Mouse (Mus musculus): Measurements from ENCODE around the gene Src.
A peak's percentile ranks its signal among the peaks of the same experiment; 100 is the strongest.

Src gene

DNA sequence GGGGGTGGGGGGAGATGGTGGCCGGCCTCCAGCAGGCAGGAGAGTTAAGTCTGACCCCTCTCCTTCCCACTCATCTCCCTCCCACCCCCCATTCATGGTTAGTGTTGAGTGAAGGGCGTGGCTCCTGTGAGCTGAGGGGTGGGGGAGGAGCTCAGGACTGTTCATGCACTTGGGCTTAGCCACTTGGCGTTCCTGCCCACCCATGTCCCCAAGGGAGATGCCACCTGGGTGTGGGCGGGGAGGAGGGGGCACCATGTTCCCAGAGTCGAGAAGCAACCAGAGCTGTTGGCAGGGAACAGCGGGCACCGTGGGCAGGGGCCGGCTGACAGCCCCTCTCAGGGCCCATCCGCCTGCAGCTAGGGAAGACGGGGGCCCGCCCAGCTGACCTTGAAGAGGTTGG is 18.3 kb downstream of the Src start:
- no peak for DNase-seq (ENCODE audit: low read depth in 2 of 2, low spot score in 2 of 2)

DNA sequence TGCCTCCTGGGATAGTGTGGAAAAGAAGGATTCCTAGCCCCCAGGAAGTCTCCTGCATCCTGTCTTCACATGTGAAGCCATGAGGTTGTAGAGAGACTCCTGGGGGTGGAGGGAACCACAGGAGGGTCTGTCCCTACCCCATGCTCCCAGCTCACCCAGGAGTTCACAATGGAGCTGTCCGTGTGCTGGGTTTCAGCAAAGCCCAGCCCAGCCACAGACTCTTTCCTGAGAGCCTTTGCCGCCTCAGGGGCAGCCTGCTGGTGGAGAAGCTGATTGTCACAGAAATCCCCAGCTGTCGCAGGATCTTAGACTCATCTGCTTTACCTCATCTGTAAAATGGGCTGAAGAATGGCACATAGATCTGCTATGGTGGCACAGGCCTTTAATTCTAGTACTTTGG is 18.9 kb downstream of the Src start:
- no peak for DNase-seq (ENCODE audit: low read depth in 2 of 2, low spot score in 2 of 2)

DNA sequence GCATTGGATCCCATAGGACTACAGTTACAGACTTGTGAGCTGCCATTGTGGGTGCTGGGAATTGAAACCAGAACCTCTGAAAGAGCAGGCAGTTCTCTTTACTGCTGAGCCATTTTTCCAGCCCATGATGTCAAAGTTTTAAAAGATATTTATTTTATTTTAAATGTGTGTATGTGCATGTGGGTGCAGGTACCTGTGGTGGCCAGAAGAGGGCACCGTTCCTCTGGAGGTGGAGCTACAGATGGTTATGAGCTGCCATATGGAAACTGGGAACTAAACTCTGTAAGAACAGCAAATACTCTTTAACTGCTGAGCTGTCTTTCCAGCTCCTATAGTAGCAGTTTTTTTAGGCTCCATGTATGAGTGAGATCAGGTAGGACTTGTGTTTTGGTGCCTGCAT is 23.1 kb downstream of the Src start:
- no peak for DNase-seq (ENCODE audit: low read depth in 2 of 2, low spot score in 2 of 2)

DNA sequence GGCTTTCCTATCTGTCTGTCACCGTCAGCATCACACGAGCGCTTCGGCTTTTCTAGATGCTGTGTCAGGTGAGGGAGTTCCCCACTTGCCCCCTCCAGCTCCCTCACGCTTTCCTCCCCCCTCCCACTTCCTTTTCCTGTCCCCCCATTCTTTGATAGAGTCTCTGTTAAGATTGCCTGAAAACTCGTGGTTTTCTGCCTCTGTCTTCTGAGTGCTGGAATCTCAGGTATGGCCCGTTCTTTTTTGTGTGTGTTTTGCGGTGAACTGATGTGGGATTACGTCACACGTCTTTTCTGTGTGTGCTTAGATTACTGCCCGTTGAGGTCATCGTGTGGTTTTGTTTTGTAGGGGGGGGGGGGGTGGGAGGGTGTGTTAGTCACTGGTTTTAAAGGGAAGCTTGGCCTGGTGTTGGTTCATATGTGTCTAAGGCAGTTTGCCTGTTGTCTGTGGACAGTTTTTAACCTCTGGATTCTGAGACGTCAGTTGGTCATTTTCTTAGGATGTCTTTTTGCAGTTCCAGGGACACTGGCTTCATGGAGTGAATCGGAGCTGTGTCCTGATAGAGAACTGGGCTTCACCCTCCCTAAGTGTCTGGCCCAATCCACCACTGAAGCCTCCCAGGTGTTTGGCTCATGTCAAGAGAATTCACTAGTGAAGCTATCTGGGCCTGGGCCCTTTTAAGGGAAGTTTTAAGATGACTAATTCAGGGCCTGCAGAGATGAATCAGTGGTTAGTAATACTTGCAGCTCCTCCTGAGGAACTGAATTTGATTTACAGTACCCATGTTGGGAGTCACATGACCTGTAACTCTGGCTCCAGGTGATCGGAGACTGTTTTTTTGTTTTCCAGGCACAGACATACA is 29.3 kb downstream of the Src start:
- DNase-seq (ENCODE audit: low read depth in 2 of 2, low spot score in 2 of 2) = peak; percentile 59 to 66

DNA sequence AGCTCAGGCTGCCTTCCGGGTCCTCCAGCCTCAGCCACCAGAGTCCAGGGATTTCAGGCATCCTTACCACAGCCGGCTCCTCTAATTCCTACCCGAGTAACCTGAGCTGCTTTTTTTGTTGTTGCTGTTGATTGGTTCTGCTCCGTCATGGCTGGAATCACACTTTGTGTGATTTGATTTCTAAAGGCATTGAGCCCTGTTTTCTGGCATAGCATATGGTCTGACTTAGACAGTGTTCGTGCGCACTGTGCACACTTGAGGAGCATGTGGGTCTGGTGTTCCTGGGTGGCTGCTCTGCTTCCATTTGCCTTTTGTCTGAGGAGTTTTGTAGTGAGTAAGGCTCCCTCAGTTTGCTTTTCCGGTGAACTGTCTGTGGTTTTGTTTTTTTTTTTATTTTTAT is 30.1 kb downstream of the Src start:
- no peak for DNase-seq (ENCODE audit: low read depth in 2 of 2, low spot score in 2 of 2)

DNA sequence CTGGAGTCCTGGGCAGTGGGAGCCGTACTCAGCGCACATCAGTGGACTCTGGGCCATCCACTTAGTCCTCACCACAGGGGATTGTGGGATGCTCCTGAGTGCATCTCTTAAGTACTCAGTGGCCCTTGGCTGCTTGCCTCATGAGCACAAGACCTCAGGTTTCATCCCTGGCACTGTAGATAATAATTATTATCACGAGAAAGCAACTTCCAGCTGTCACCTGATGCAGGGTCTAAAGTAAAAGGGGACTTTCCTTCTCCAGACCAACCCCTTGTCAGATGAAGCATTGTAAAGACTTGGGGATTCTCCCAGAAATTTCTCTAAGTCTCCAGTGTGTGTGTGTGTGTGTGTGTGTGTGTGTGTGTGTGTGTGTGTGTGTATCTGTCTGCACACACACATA is 32.7 kb downstream of the Src start:
- DNase-seq (ENCODE audit: low read depth in 2 of 2, low spot score in 2 of 2) = no peak

DNA sequence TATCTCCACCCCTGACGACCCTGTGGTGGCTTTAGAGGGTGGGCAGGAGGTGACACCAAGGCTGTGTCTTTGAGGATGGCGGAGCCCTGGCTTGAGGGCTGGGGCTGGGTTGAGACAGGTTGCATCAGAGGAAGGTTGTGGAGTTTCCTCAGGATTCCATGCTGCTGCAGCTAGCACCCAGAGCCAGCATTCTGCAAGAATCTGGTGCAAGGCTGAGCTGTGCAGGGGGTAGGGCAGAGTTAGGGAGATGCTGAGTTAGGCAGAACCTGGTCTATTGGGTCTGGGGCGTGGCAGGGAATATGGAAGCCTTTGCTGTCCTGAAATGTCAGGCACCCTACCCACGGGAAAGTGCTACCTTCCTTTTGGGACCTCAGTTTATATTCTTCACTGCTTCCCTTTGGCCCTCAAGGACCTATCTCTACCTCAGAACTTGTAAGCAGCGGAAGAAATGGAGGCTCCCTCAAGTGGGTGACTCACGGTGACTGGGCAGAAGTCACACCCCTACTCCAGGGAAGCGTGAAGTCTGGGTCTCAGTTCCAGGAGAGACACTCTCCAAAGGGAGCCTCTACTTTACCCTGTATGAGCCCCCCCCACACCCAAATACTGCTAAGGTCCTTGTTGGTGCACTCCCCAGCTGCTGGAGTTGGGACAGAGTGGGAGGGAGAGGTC is 33.3 kb downstream of the Src start:
- no peak for DNase-seq (ENCODE audit: low read depth in 2 of 2, low spot score in 2 of 2)

DNA sequence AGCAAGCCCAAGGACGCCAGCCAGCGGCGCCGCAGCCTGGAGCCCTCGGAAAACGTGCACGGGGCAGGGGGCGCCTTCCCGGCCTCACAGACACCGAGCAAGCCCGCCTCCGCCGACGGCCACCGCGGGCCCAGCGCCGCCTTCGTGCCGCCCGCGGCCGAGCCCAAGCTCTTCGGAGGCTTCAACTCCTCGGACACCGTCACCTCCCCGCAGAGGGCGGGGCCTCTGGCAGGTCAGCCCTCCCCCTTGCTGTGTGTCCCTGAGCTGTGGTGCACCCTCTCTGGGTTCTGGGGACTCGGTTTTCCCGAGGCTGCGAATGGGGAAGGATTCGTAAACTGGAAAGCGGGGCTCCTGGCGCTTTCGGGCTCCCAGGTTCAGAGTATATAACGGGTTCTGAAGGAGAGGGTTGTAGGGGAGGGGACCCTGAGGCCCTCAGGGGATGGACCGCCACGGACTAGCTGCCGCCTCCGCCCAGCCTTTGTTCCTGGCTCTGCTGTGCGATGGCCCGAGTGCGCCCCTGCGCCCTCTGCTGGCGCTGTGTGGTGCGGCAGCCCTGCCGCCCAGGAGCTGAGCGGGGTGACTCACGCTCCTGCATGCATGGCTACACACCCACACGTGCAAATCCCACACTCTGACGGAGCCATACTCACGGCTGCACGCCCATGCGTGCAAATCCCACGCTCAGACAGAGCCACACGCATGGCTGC is 39.0 kb downstream of the Src start:
- DNase-seq (ENCODE audit: low read depth in 2 of 2, low spot score in 2 of 2) = peak; percentile 84 to 87

DNA sequence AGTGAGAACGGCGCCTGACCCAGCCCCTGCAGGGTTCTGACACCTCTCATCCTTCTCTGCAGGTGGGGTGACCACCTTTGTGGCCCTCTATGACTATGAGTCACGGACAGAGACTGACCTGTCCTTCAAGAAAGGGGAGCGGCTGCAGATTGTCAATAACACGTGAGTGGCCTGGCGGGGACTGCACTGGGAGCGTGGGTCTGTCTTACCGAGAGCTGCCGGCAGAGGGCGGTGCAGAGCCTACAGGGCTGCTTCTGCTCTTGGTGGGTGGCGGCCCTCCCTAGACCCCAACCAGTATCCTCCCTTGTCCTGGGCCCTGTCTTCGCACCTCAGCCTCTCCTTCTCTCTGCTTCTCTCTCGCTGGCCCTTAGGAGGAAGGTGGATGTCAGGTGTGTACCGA is 40.2 kb downstream of the Src start:
- peak; percentile 76 to 78 for DNase-seq (ENCODE audit: low read depth in 2 of 2, low spot score in 2 of 2)

DNA sequence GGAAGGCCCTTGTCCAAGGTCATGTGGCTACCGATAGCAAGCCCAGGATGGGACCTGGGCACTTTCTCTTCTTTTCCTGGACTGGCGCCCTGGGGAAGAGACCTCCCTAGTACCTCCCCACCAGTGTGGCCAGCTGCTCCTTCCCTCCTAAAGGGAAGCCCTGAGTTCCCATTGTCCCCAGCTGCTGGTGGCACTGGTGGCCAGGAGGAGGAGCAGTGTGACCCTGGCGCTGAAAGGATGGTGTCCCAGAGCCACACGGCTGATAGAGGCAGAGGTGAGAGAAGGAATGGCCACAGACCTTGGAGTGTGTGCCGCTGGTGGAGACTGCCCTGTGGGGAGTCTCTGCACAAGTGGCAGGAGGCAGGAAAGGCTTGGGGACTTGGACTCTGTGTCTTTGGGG is 41.5 kb downstream of the Src start:
- no peak for DNase-seq (ENCODE audit: low read depth in 2 of 2, low spot score in 2 of 2)

DNA sequence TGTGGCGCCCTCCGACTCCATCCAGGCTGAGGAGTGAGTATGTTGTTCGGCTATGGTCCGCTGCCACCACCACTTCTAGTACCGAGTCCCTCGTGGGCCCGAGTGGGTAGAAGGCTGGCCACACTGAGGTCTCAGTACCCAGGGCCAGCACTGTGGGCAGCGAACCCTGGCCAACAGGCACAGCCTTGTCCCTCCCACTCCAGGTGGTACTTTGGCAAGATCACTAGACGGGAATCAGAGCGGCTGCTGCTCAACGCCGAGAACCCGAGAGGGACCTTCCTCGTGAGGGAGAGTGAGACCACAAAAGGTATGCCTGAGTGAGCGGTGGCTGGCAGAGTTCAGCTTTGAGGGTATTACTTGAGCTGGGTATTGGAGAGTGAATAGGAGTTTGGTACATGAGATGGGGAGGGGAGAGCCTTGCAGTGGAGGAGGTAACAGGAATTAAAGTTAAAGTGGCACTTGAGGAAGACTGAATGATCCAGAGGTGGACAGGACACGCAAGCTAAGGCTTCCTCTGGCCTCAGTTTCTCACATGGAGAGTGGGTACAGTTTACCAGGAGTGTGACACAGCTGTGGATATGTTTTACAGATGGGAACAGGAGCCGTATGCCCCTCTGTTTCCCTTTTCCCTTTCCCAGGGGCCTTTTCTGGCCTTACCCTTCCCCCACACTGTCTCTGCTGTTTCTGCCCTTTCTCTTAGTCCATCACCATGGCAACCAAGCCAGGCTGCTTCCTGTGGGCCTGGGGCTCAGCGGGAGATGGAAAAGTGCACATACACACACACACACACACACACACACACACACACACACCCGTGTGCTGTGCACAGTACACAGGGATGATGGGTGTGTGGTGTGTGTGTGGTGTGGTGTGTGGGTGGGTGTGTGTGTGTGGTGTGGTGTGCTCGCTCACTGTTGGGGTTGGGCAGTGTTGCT is 44.8 kb downstream of the Src start:
- no peak for DNase-seq (ENCODE audit: low read depth in 2 of 2, low spot score in 2 of 2)

DNA sequence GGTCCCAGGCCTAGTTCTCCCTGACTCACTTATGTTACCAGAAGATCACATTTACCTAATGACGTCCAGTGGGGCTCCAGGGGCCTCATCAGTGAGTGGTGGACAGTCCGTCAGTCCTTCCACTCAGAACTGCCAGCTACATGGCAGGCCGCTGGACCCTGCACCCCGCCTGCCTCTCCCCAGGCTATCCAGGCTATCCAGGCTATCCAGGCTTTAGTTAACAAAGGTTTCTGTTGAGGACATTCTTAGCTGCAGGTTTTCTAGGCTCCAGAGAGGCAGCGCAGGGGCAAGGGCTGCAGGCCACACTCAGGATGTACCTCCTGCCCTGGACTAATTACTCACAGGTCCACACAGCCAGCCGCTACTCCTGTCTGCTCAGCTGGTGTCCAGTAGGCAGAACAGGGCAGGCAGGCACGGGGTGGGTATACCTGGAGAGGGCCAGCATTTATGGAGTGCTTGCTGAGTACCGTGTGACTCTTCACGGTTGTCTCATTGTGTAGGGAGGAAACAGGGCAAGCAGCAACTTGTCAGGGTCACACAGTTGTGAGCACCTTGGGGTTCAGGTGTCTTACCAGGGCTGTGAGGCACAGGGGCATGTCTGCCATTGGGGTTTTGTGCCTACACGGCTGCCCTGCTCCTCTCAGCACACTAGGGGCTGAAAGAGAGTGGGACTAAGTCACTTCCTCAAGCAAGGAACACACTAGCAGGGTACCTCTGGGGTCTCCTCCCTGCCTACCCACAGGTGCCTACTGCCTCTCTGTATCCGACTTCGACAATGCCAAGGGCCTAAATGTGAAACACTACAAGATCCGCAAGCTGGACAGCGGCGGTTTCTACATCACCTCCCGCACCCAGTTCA is 45.9 kb downstream of the Src start:
- no peak for DNase-seq (ENCODE audit: low read depth in 2 of 2, low spot score in 2 of 2)

DNA sequence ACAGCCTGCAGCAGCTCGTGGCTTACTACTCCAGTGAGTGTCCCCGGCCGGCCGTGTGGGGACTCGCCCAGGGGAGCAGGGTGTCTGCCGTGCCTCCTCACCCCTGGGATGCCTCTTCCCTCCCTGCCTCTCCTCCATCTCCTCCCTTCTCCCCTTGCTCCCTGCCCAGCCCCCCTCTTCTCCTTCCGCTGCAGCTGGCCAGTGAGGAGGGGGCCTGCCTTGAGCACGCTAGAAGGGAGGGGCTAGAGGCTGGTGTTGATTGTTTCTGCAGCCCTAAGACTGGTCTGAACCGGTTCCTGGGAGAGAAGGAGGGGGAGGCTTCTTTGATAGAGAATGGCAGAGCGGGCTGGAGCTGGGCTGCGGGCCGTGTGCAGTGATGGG is 46.5 kb downstream of the Src start:
- DNase-seq (ENCODE audit: low read depth in 2 of 2, low spot score in 2 of 2) = no peak

DNA sequence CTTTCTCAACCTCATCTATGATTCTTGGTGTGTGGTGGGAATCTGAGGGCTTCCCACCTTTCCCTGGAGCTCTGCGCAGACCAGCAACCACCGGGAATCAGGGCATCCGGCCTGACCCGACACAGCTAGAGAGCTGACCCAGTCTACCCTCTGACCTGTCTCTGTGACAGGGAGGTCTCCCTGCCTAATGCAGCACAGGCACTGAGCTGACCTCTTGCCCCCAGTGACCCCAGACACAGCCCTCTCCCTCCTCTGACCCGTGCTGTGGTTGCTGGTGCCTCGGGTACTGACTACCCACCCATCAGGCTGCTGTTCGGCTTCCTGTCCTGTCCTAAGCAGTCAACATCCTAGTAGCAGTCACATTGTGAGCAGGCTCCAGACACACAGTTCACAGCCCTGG is 48.6 kb downstream of the Src start:
- no peak for DNase-seq (ENCODE audit: low read depth in 2 of 2, low spot score in 2 of 2)

DNA sequence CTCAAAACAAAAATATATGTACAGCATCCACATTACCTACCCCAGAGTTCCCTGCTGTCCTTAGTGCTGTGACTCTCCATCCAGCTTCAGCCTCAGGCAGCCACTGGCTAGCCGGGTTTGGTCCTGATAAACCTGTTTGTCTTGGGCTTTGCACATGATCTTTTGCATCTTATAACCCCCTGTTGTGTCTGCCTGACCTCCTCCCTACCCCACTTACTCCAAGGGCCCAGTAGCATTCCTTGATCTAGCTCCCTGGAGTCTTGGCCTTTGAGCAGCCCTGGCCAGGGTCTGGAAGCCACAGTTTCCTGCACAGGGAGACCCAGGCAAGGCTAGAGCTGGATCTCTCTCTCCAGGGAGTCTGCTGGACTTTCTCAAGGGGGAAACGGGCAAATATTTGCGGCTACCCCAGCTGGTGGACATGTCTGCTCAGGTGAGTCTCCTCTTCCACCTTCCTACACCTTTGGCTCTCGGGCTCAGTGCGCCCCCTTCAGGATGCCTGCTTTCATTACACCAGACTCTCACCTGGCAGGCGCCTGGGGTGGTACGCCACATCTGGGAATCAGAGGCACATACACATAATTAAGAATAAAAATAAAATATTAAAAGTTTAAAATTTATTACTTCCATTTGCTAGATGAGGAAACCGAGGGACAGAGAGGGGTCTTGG is 50.0 kb downstream of the Src start:
- peak; percentile 25 to 38 for DNase-seq (ENCODE audit: low read depth in 2 of 2, low spot score in 2 of 2)

DNA sequence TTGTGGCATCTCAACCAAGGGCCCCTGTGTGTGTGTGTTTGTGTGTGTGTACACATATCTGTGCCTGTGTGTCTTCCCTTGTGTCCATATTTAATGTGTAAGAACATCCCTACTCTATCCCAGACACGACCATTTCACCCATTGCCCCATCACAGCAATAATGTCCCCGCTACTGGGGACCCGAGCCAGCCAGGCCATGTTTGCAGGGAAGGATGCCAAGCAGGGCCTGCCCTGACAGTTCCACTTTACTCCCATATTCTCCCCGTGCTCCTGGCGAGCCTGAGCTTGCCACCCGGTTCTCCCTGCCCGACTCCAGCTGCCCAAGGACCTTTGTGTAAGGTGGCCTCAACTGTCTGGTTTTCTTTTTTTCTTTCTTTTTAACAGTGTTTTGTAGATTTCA is 53.0 kb downstream of the Src start:
- DNase-seq (ENCODE audit: low read depth in 2 of 2, low spot score in 2 of 2) = no peak

DNA sequence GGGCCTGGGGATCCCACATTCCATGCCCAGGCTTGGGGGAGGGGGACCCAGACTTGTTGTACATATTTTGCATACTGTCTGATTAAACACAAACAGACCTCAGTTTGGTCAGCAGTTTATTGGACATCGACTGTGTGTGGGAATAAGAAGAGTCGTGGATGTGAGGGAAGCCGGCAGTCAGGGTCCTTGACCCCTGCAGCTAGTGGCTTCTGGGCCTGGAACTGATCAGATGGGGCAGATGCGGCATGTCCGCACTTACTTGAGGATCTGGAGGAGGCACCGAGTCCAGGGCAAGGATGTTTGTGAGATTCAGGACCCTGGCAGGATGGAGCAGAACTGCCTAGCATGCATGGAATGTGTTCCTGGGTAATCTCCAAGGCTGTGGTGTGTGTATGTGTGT is 53.5 kb downstream of the Src start:
- DNase-seq (ENCODE audit: low read depth in 2 of 2, low spot score in 2 of 2) = no peak

DNA sequence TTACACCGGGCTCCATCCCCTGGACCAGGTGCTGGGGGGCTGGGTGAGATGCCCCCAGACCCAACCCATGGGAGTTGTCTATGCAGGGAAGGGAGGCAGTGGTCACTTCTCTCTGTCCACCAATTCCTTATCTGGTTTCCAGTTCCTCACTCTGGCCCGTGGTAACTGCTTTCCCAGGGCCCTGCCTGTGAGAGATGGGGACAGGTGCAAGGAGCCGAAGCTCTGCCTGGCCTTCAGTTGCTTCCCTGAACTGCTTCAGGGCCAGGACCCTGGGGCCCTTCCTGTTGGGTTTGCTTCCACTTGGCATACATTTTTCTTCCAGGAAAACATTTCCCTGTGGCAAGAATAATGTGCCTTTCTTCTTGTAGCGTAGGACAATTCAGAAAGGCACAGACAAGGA is 54.2 kb downstream of the Src start:
- no peak for DNase-seq (ENCODE audit: low read depth in 2 of 2, low spot score in 2 of 2)

DNA sequence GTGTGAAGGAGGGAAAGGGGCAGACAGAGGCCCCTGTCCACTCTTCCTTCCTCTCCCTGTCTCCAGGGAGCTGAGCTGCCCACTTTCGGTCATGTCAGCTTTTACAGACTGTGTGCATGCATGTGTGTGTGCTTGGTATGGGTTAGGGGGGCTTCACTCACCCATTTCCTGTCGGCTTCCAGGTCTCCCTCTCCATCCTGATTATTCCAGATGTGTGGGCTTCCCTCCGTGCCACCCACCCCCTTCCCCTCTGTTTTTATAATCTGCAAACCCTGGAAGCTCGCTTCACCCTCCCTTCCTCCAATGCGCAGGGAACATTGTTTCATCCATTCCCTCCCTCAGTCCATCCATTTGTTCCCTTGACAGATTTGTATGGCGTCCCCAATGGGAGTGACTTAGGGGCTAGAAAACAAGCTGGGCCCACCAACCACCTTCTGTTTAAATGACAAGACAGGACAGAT is 56.1 kb downstream of the Src start:
- no peak for DNase-seq (ENCODE audit: low read depth in 2 of 2, low spot score in 2 of 2)

Measured in CD8-positive naive resting alpha-beta T cell, adult 2 months (primary cell).